Mouse (Mus musculus): ENCODE measurements around the gene Foxn1. TPM values are rescaled to one million over a fixed set of nuclear protein-coding genes. Genes with fewer than 3 reads are reported as not detected.

Foxn1 gene
- polyA plus RNA-seq, 1 experiment from 2014 or later: not detected

DNA sequence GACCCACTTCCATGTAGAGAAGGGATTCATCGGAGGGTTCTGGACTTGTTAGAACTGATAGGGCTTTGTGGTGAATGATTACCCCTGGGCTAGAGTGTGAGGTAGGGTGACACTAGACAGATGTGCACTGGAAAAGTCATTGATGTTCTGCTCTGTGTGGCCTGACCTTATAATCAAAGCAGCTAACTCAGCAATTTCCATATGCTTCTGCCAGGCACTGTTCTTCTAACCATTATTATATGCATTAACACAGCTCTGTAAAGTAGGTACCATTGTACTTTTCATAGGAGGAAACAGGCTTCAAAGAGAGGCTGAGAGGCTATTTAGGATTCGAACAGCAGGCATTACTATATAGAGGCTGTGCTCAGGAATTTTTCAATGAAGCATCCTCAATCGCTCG, 59.1 kb downstream of the Foxn1 start:
- H3K9me3 ChIP-seq (ENCODE audit: control insufficient read depth, low read length): no peaks in the 10 kb centered on the region
- H3K9ac ChIP-seq (ENCODE audit: low read depth, low read length): no peak overlapping the region
- H3K27ac ChIP-seq (ENCODE audit: low read length): no peak overlapping the region
- H3K4me2 ChIP-seq (ENCODE audit: low read depth, low read length): no peak overlapping the region
- no peaks in the 10 kb centered on the region for H3K27me3 ChIP-seq (replicated peaks; ENCODE audit: control insufficient read depth, insufficient read depth, low read length)
- H3K4me3 ChIP-seq (ENCODE audit: low read length): no peak overlapping the region
- no peaks in the 10 kb centered on the region for H3K36me3 ChIP-seq (ENCODE audit: control insufficient read depth, insufficient read depth, low read length)
- WGBS: 90% methylated on average over 4 of the region's 4 CpGs
- ATAC-seq: no peak
- peaks cover 14% of the 10 kb centered on the region for H3K4me1 ChIP-seq (ENCODE audit: control insufficient read depth, insufficient read depth, low read length)

DNA sequence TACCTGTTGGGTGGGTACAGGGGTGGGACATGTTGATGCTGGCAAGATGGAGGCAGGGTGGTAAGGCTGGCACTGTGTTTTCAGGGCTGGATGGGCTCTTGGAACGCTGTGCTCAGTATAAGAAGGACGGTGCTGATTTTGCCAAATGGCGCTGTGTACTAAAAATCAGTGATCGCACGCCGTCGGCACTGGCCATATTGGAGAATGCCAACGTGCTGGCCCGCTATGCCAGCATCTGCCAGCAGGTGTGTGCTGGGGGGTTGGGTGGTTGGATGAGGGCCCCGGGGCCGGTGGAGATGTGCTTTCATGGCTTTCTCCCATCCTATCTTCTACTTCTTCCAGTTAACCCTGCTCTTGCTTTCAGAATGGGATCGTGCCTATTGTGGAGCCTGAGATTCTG, 61.4 kb downstream of the Foxn1 start:
- Histone ChIP-seq H3K4me1 (ENCODE audit: control insufficient read depth, insufficient read depth, low read length) (peaks cover 14% of the 10 kb centered on the region), H3K9ac (ENCODE audit: low read depth, low read length) (no peak overlapping the region), H3K27me3 (replicated peaks; ENCODE audit: control insufficient read depth, insufficient read depth, low read length) (no peaks in the 10 kb centered on the region), H3K9me3 (ENCODE audit: control insufficient read depth, low read length) (no peaks in the 10 kb centered on the region), H3K36me3 (ENCODE audit: control insufficient read depth, insufficient read depth, low read length) (no peaks in the 10 kb centered on the region), H3K27ac (ENCODE audit: low read length) (no peak overlapping the region), H3K4me3 (ENCODE audit: low read length) (no peak overlapping the region), H3K4me2 (ENCODE audit: low read depth, low read length) (no peak overlapping the region)
- WGBS: 92% methylated on average over 12 of the region's 12 CpGs
- ATAC-seq: no peak

DNA sequence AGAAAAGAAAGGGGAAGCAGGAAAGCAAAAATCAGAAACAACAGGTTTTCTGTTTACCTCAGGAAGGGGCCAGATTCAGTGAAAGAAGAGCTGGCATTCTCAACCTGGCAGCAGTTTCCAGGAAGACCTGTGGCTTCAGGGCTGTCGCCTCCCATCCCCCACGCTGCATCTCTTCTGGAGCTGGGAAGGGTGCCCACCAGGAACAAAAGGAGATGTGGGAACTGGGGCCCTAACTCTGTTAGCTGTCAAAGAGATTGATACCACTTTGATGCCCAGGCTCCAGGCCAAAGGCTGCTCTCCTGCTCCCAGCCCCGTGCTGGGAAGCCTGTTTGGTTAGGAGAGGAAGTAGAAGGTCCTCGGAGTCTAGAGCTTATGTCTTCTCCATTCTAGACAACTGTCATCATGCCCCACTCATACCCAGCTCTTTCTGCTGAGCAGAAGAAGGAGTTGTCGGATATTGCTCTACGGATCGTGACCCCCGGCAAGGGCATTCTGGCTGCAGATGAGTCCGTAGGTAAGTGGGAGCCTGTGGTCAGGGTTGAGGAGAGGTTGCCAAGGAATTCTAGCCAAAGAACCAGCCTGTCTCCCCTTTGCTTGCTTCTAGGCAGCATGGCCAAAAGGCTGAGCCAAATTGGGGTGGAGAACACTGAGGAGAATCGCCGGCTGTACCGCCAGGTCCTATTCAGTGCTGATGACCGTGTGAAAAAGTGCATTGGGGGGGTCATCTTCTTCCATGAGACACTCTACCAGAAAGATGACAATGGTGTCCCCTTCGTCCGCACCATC, 62.2 kb downstream of the Foxn1 start:
- Histone ChIP-seq H3K9ac (ENCODE audit: low read depth, low read length) (no peak overlapping the region), H3K9me3 (ENCODE audit: control insufficient read depth, low read length) (no peaks in the 10 kb centered on the region), H3K36me3 (ENCODE audit: control insufficient read depth, insufficient read depth, low read length) (no peaks in the 10 kb centered on the region), H3K4me1 (ENCODE audit: control insufficient read depth, insufficient read depth, low read length) (peaks cover 11% of the 10 kb centered on the region), H3K27me3 (replicated peaks; ENCODE audit: control insufficient read depth, insufficient read depth, low read length) (no peaks in the 10 kb centered on the region), H3K4me2 (ENCODE audit: low read depth, low read length) (no peak overlapping the region), H3K27ac (ENCODE audit: low read length) (no peak overlapping the region), H3K4me3 (ENCODE audit: low read length) (no peak overlapping the region)
- ATAC-seq: no peak
- WGBS: 86% methylated on average over 15 of the region's 15 CpGs

DNA sequence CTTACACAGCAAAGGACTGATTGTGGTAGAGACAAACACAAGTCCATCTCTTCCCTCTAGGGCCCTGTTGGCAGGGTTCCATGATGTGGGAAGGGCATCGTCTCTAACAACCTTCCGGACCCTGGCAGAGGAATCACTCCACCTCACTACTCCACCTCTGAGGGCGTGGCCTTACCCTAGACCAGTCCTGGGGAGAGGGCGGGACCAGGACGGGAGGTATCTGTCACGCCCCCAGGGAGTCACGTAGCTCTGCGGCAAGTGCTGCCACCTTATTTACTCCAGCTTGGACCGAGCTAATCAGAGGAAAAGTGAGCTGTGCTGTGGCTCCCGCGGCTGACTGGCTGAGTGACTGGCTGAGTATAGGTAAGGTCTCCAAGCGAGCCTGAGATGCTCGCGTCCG, 63.5 kb downstream of the Foxn1 start, which contains the start of gene Aldoc:
Gene Aldoc, plus strand, starts transcription at position 109 of the 400 bp plus-strand sequence.
- peaks cover 5% of the 10 kb centered on the region; the same call in 1 of the 2 replicates for H3K36me3 ChIP-seq (ENCODE audit: control insufficient read depth, insufficient read depth, low read length)
- 8% methylated on average over 15 of the region's 15 CpGs for WGBS
- H3K4me1 ChIP-seq (ENCODE audit: control insufficient read depth, insufficient read depth, low read length): peaks cover 8% of the 10 kb centered on the region; the same call in 1 of the 2 replicates
- H3K27me3 ChIP-seq (replicated peaks; ENCODE audit: control insufficient read depth, insufficient read depth, low read length): no peaks in the 10 kb centered on the region
- H3K4me3 ChIP-seq (ENCODE audit: low read length): peak within 1 kb of the TSS; percentile 38
- H3K9ac ChIP-seq (ENCODE audit: low read depth, low read length): peak within 1 kb of the TSS; percentile 61
- peak within 1 kb of the TSS; percentile 43 for H3K4me2 ChIP-seq (ENCODE audit: low read depth, low read length)
- peak; percentile 99 for ATAC-seq
- H3K27ac ChIP-seq (ENCODE audit: low read length): peak within 1 kb of the TSS; percentile 68
- no peaks in the 10 kb centered on the region for H3K9me3 ChIP-seq (ENCODE audit: control insufficient read depth, low read length)

DNA sequence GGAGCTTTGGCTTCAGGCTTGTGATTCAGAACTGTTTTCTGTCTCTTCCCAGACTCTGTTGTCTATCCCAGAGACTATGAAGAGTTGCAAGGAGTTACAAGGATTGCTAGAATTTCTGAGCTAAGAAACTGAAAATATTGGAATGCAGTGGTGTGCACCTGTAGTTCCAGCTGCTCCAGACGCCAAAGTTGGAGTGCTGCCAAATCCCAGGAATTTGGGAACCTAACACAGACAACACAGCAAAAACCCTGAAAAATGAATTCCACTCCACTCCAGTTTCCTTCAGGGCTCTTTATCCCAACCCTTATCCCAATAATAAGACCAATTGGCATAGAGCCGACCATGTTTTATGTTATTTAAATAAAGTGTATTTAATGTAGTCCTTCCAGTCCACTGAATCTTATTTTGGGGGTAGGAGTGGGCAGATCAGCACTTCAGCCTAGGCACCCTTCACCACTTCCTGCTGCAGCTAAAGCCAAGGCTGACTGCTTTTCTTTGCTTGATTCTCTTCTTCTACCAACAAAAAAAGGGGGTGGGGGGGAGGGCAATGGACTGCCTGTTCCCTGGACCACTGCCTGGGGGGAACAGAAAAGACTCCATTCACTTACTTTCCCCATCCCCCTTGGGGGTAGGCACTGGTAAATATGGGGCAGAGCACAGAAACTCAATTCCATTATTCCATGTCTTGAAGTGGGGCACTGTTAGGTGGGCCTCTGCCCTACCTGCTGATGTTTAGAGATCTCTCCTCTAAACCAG, 64.1 kb downstream of the Foxn1 start:
- 53% methylated on average over 2 of the region's 2 CpGs for WGBS
- Histone ChIP-seq H3K4me3 (ENCODE audit: low read length) (no peak overlapping the region), H3K4me1 (ENCODE audit: control insufficient read depth, insufficient read depth, low read length) (peaks cover 8% of the 10 kb centered on the region; the same call in 1 of the 2 replicates), H3K9ac (ENCODE audit: low read depth, low read length) (no peak overlapping the region), H3K9me3 (ENCODE audit: control insufficient read depth, low read length) (no peaks in the 10 kb centered on the region), H3K4me2 (ENCODE audit: low read depth, low read length) (peak overlapping the region; percentile 43; the same call in 1 of the 2 replicates), H3K36me3 (ENCODE audit: control insufficient read depth, insufficient read depth, low read length) (peaks cover 7% of the 10 kb centered on the region; the same call in 1 of the 2 replicates), H3K27me3 (replicated peaks; ENCODE audit: control insufficient read depth, insufficient read depth, low read length) (no peaks in the 10 kb centered on the region), H3K27ac (ENCODE audit: low read length) (peak overlapping the region; percentile 68)
- ATAC-seq: no peak; the same call in 1 of the 2 replicates

DNA sequence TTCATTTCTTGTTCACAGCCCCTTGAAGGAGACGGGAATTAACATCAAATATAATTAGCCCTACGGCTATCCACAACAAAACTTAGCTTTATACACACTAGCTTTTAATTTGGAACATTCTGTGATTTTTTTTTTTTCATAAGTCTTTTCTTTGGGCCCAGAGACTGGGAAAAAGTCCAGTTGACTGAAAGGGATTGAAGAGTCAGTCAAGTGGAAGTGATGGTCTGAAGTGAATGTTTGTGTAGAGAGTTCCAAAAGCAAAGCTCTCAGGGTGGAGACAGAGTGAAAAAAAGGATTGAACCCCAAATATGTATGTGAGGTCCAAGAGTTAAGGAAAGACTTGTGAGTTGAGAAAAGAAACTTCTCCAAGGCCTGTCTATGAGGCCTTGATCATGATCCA, 67.9 kb downstream of the Foxn1 start:
- no peak overlapping the region for H3K4me3 ChIP-seq (ENCODE audit: low read length)
- H3K27me3 ChIP-seq (replicated peaks; ENCODE audit: control insufficient read depth, insufficient read depth, low read length): no peaks in the 10 kb centered on the region
- peaks cover 18% of the 10 kb centered on the region; the same call in 1 of the 2 replicates for H3K36me3 ChIP-seq (ENCODE audit: control insufficient read depth, insufficient read depth, low read length)
- H3K9me3 ChIP-seq (ENCODE audit: control insufficient read depth, low read length): no peaks in the 10 kb centered on the region
- no peak overlapping the region for H3K27ac ChIP-seq (ENCODE audit: low read length)
- ATAC-seq: no peak
- H3K4me1 ChIP-seq (ENCODE audit: control insufficient read depth, insufficient read depth, low read length): peaks cover 5% of the 10 kb centered on the region; the same call in 1 of the 2 replicates
- no peak overlapping the region for H3K9ac ChIP-seq (ENCODE audit: low read depth, low read length)
- no peak overlapping the region for H3K4me2 ChIP-seq (ENCODE audit: low read depth, low read length)
- 89% methylated on average over 2 of the region's 2 CpGs for WGBS

DNA sequence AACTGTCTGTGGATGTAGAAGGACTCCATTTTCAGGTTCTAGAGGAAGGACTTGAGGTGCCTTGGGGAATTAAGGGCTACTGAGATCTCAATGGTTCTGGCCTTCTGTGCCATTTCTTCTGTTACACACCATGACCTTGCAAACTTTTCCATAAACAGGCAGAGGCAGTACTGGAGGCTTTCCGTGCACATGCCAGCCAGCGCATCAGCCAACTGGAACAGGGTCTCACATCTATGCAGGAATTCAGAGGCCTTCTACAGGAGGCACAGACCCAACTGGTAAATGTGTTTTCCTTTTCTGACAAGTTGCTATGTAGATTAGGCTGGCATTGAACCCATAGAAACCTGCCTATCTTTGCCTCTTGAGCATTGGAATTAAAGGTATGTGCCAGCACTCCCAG, 72.7 kb downstream of the Foxn1 start:
- Histone ChIP-seq H3K4me1 (ENCODE audit: control insufficient read depth, insufficient read depth, low read length) (no peaks in the 10 kb centered on the region), H3K27me3 (replicated peaks; ENCODE audit: control insufficient read depth, insufficient read depth, low read length) (no peaks in the 10 kb centered on the region), H3K4me3 (ENCODE audit: low read length) (no peak overlapping the region), H3K36me3 (ENCODE audit: control insufficient read depth, insufficient read depth, low read length) (0 out of 2 replicates have a peak, but pooled peaks cover 16% of the 10 kb centered on the region), H3K27ac (ENCODE audit: low read length) (no peak overlapping the region), H3K9me3 (ENCODE audit: control insufficient read depth, low read length) (no peaks in the 10 kb centered on the region), H3K9ac (ENCODE audit: low read depth, low read length) (no peak overlapping the region), H3K4me2 (ENCODE audit: low read depth, low read length) (no peak overlapping the region)
- ATAC-seq: no peak
- 99% methylated on average over 2 of the region's 2 CpGs for WGBS

DNA sequence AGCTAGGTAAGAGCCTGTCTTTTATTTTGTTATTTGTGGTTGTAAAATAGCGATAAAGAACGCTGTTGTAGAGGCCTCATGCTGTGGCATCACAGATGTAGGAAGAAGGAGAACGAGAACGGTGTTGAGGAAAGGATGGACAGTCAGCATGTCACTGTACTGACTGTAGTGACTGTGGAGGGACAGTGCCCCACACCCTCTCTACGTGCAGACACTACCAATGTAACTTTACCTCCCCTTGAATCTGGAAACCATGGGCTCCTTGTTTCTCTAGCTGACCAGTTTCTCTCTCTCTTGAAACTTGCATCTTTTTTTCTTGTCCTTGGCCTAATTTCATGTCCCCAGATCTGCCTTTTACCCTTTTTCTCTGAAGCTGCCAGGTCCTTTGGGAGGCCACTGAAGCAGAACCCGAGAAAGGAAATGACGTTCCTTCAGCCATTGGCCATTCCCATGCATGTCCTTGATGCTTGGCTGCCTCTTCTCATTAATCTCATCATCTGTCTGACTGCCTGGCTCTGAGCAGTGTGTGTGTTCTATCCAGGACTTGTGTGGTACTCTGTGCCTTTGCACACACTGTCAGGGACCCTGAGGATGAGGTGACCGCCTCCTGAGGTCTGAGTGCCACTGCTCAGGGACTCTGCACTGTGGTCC, 75.4 kb downstream of the Foxn1 start:
- no peaks in the 10 kb centered on the region for H3K9me3 ChIP-seq (ENCODE audit: control insufficient read depth, low read length)
- no peak overlapping the region for H3K4me2 ChIP-seq (ENCODE audit: low read depth, low read length)
- no peak for ATAC-seq
- no peaks in the 10 kb centered on the region for H3K27me3 ChIP-seq (replicated peaks; ENCODE audit: control insufficient read depth, insufficient read depth, low read length)
- no peaks in the 10 kb centered on the region for H3K4me1 ChIP-seq (ENCODE audit: control insufficient read depth, insufficient read depth, low read length)
- no peak overlapping the region for H3K4me3 ChIP-seq (ENCODE audit: low read length)
- H3K27ac ChIP-seq (ENCODE audit: low read length): no peak overlapping the region
- no peak overlapping the region for H3K9ac ChIP-seq (ENCODE audit: low read depth, low read length)
- WGBS: 91% methylated on average over 8 of the region's 8 CpGs
- H3K36me3 ChIP-seq (ENCODE audit: control insufficient read depth, insufficient read depth, low read length): peaks cover 10% of the 10 kb centered on the region; the same call in 1 of the 2 replicates
